Mouse (Mus musculus): Measurements from ENCODE around the gene Slc25a42.

- TF ChIP-seq EP300 (IDR thresholded peaks at IDR 0.05; ENCODE audit: low read depth), result no peak
- TF ChIP-seq CTCF (IDR thresholded peaks at IDR 0.05; ENCODE audit: low read depth), result no peak
Observed at GRCm38 (mm10) chr8:70258600-70258999, 46.5 kb upstream of the Slc25a42 start.

Measured in liver, postnatal 0 days (tissue).